Mouse (Mus musculus) ES-E14 (cell line): ENCODE measurements around the gene Ecsit.

Source experiments
- CHD2 ChIP-seq: IDR thresholded peaks from 2 replicates; pipeline ENCODE4 v1.6.1; 2014; ENCODE audit warnings: mild to moderate bottlenecking, low read depth, low read length, inconsistent platforms
- HCFC1 ChIP-seq: IDR thresholded peaks from 2 replicates; pipeline ENCODE4 v1.6.1; 2012; ENCODE audit warnings: low read length, inconsistent platforms, borderline replicate concordance; ENCODE audit not compliant: insufficient read depth
- ZC3H11A ChIP-seq: IDR thresholded peaks from 2 replicates; pipeline ENCODE4 v1.6.1; 2012; ENCODE audit warnings: low read depth, mild to moderate bottlenecking, inconsistent platforms, low read length, borderline replicate concordance
- ZNF384 ChIP-seq: IDR thresholded peaks from 2 replicates; pipeline ENCODE4 v1.6.1; 2012; ENCODE audit warnings: low read depth, low read length, inconsistent platforms

DNA sequence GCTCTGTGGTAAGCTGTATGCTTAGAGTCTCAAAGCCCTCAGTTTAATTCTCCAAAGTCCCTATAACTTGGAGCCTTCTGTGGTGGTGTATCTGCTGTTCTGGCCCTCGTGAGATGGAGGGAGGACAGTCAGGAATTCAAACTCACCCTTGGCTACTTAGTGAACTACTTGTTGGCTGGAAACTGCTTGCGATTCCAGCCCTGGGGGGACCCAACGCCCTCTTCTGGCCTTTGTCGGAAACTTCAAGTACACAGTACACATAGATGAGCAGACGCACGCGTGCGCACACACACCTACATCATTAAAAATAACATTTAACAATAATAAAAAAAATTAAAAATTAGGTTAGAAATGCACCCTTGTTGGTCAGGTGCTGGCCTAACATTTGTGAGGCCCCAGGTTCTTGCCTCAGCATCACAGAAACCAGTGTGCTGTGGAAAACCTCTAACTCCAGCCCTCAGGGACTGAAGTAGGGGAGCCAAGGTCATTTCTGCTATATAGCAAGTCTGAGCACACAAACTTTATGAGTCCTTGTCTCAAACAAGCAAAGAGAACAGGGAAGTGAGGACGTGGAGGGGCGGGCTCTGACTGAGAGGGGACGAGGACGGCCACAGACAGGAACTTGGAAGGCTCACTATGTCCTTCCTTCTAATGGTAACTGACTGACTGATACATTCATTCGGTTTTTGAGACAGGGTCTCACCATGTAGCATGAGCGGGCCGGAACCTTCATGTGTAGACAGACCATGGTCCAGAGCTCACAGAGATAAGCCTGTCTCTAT is 40.2 kb upstream of the Ecsit start:
- TF ChIP-seq ZNF384 = no peak
- TF ChIP-seq ZC3H11A = no peak
- no peak for TF ChIP-seq CHD2
- no peak for TF ChIP-seq HCFC1
